Mouse (Mus musculus): ENCODE data around the gene Snx29. TPM values are rescaled to one million over a fixed set of nuclear protein-coding genes. Genes with fewer than 3 reads are reported as not detected.

The Snx29 gene
- total and polyA plus RNA-seq, 2 experiments: 2.0 to 10.3 TPM

DNA sequence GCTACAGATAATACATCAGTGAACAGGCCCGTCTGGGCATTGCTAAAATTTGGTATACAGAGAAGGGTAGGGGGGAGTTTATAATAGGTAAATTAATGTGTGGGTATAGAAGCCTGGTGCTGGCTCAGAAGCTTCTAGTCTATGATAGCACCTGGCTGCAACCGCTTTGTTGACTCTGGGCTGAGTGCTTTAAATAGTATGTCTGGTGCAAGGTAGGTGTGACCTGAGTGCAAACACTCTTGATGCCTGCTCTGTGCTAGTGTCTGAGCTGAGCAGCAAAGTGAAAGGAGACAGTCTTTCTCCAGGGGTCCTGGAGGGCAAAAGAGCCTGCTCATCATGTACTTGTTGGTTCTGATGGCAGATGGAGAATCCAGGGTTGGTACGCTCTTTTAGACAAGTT lies 150.8 kb downstream of the Snx29 start:
- Histone ChIP-seq H3K4me1 (ENCODE audit: control insufficient read depth, insufficient read depth, low read length) (no peaks in the 10 kb centered on the region; the same call in 1 of the 2 replicates), H3K27ac (replicated peaks; ENCODE audit: insufficient read depth, low read depth, low read length) (no peak overlapping the region), H3K36me3 (ENCODE audit: control insufficient read depth, insufficient read depth, low read length) (peaks cover 5% of the 10 kb centered on the region; the same call in 1 of the 2 replicates), H3K9ac (ENCODE audit: low read depth, low read length) (no peak overlapping the region), H3K79me2 (ENCODE audit: control insufficient read depth, insufficient read depth, low read length) (no peaks in the 10 kb centered on the region), H3K4me3 (ENCODE audit: insufficient read depth, low read depth, low read length) (no peak overlapping the region), H3K27me3 (ENCODE audit: control insufficient read depth, insufficient read depth, low read length) (no peaks in the 10 kb centered on the region)
- no peak for DNase-seq (ENCODE audit: extremely low read depth, low read depth, low spot score)
- 90% methylated on average over 3 of the region's 3 CpGs for WGBS
- TF ChIP-seq CTCF (IDR thresholded peaks at IDR 0.05; ENCODE audit: low read depth, low read length): no peak
- no peak for TF ChIP-seq POLR2A (IDR thresholded peaks at IDR 0.05; ENCODE audit: extremely low read depth, insufficient read depth, low read length)

DNA sequence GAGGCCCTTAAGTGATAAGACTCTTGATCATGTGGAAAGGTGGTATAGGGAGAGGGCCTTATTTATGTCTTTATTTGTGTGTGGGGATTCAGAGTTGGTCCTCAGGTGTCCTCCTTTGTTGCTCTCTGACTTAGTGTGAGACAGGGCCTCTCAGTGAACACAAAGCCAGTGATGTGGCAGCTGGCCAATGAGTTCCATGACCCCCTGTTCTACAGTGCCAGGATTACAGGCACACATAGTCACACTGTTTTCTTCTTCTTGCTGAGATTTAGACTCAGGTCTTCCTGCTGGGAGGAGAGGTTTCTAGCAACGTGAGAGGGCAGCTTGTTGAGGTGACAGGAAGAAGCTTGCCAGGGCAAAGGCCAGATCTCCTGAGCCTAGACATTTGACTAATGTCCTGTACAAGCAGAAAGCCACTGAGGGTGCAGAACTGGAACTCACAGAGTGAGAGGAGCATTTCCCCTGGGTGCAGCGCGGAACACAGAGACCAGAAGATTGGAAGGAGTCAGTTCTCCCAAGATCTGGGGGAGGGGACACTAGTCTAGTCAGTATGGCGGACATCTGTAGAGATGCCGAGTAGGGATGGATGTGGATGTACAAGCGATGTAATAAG lies 151.3 kb downstream of the Snx29 start:
- Histone ChIP-seq H3K9ac (ENCODE audit: low read depth, low read length) (no peak overlapping the region), H3K4me3 (ENCODE audit: insufficient read depth, low read depth, low read length) (no peak overlapping the region), H3K36me3 (ENCODE audit: control insufficient read depth, insufficient read depth, low read length) (peaks cover 7% of the 10 kb centered on the region; the same call in 1 of the 2 replicates), H3K4me1 (ENCODE audit: control insufficient read depth, insufficient read depth, low read length) (no peaks in the 10 kb centered on the region; the same call in 1 of the 2 replicates), H3K27ac (replicated peaks; ENCODE audit: insufficient read depth, low read depth, low read length) (no peak overlapping the region), H3K79me2 (ENCODE audit: control insufficient read depth, insufficient read depth, low read length) (no peaks in the 10 kb centered on the region), H3K27me3 (ENCODE audit: control insufficient read depth, insufficient read depth, low read length) (no peaks in the 10 kb centered on the region)
- 84% methylated on average over 6 of the region's 6 CpGs for WGBS
- TF ChIP-seq POLR2A (IDR thresholded peaks at IDR 0.05; ENCODE audit: extremely low read depth, insufficient read depth, low read length): no peak
- TF ChIP-seq CTCF (IDR thresholded peaks at IDR 0.05; ENCODE audit: low read depth, low read length): no peak
- no peak for DNase-seq (ENCODE audit: extremely low read depth, low read depth, low spot score)

DNA sequence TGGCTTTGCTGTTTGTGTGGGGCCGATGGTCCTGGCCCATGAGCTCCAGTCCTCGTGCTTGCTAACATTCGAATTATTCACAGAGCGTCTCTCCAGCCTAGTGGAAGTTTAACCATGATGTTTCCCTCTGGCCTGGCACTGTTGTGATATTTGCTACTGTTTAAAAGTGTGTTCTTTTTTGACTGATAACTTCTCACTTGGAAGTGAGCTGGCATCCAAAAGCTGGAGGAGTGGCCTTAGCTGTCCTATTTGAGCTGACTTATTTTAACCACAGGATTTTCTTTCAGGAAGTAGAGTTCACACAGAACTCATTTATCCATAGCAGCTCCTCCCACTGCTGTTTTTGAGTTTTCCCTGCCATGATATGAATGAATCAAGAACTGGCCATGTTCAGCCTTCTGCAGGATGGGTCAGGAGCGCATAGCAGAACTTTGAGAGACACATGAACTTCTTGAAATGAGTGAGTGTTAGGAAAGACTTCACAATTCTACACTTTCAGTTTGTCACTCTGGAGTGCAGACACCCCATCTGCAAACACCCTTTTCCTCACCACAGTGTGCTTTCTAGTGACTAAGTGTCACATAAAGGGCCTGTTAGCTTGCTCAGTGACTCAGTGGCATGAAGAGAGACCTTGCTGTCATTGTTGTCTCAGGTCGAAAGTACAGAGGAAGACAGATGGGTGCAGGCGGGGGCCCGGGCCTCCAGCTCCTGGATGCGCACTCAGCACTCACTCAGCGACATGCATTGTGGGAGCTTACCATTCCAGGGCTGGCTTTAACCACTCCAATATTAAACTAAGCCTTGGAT lies 152.6 kb downstream of the Snx29 start:
- Histone ChIP-seq H3K27ac (replicated peaks; ENCODE audit: insufficient read depth, low read depth, low read length) (no peak overlapping the region), H3K4me3 (ENCODE audit: insufficient read depth, low read depth, low read length) (no peak overlapping the region), H3K9ac (ENCODE audit: low read depth, low read length) (no peak overlapping the region), H3K27me3 (ENCODE audit: control insufficient read depth, insufficient read depth, low read length) (no peaks in the 10 kb centered on the region), H3K4me1 (ENCODE audit: control insufficient read depth, insufficient read depth, low read length) (no peaks in the 10 kb centered on the region), H3K79me2 (ENCODE audit: control insufficient read depth, insufficient read depth, low read length) (no peaks in the 10 kb centered on the region), H3K36me3 (ENCODE audit: control insufficient read depth, insufficient read depth, low read length) (peaks cover 7% of the 10 kb centered on the region; the same call in 1 of the 2 replicates)
- no peak for DNase-seq (ENCODE audit: extremely low read depth, low read depth, low spot score)
- 67% methylated on average over 10 of the region's 10 CpGs for WGBS
- TF ChIP-seq POLR2A (IDR thresholded peaks at IDR 0.05; ENCODE audit: extremely low read depth, insufficient read depth, low read length) (no peak), CTCF (IDR thresholded peaks at IDR 0.05; ENCODE audit: low read depth, low read length) (no peak)

DNA sequence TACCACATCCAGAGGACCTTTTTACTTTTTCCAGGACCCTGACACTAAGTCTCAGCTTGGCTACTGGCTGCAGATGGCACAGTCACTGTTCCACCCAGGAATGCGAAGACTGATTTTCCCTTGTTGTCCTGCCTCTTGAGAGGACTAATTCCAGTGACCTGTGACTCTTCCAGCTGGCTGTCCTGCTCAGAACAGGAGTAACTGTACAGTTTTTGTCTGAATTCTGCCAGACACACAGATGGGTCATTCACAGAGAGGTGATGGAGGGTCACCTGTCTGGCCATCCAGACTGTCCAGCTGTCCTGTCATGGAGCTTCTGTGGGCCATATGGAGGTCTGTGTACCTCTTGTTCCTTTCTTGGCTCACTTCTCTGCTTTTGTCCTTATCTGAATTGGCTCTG lies 153.6 kb downstream of the Snx29 start:
- H3K4me1 ChIP-seq (ENCODE audit: control insufficient read depth, insufficient read depth, low read length): no peaks in the 10 kb centered on the region
- DNase-seq (ENCODE audit: extremely low read depth, low read depth, low spot score): no peak
- no peak overlapping the region for H3K27ac ChIP-seq (replicated peaks; ENCODE audit: insufficient read depth, low read depth, low read length)
- no peaks in the 10 kb centered on the region for H3K79me2 ChIP-seq (ENCODE audit: control insufficient read depth, insufficient read depth, low read length)
- H3K9ac ChIP-seq (ENCODE audit: low read depth, low read length): no peak overlapping the region
- TF ChIP-seq POLR2A (IDR thresholded peaks at IDR 0.05; ENCODE audit: extremely low read depth, insufficient read depth, low read length) (no peak), CTCF (IDR thresholded peaks at IDR 0.05; ENCODE audit: low read depth, low read length) (no peak)
- WGBS: 100% methylated on average over 1 of the region's 1 CpGs
- H3K36me3 ChIP-seq (ENCODE audit: control insufficient read depth, insufficient read depth, low read length): peaks cover 9% of the 10 kb centered on the region; the same call in 1 of the 2 replicates
- no peak overlapping the region for H3K4me3 ChIP-seq (ENCODE audit: insufficient read depth, low read depth, low read length)
- no peaks in the 10 kb centered on the region for H3K27me3 ChIP-seq (ENCODE audit: control insufficient read depth, insufficient read depth, low read length)

DNA sequence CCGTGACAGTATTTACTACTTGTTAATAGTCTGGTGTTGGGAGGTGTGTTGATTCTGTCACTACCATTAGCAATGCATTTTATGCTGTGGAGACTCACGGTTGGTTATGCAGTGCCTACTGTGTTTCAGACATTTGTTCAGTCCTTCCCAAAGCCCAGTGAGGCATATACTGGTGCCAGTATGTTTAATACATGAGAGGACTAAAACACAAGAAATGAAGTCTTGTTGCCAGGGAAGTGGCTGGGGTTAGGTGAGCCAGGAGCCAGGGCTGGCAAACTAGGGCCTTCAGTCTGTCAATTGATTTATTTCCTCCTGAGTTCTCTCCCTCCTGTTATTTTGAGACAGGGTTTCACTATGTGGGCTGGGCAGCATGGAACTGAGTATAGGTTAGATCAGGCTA lies 154.3 kb downstream of the Snx29 start:
- H3K27me3 ChIP-seq (ENCODE audit: control insufficient read depth, insufficient read depth, low read length): no peaks in the 10 kb centered on the region
- H3K4me1 ChIP-seq (ENCODE audit: control insufficient read depth, insufficient read depth, low read length): no peaks in the 10 kb centered on the region
- peaks cover 9% of the 10 kb centered on the region; the same call in 1 of the 2 replicates for H3K36me3 ChIP-seq (ENCODE audit: control insufficient read depth, insufficient read depth, low read length)
- 94% methylated on average over 2 of the region's 2 CpGs for WGBS
- no peak overlapping the region for H3K4me3 ChIP-seq (ENCODE audit: insufficient read depth, low read depth, low read length)
- no peak for DNase-seq (ENCODE audit: extremely low read depth, low read depth, low spot score)
- H3K79me2 ChIP-seq (ENCODE audit: control insufficient read depth, insufficient read depth, low read length): no peaks in the 10 kb centered on the region
- H3K9ac ChIP-seq (ENCODE audit: low read depth, low read length): no peak overlapping the region
- TF ChIP-seq CTCF (IDR thresholded peaks at IDR 0.05; ENCODE audit: low read depth, low read length) (no peak), POLR2A (IDR thresholded peaks at IDR 0.05; ENCODE audit: extremely low read depth, insufficient read depth, low read length) (no peak)
- H3K27ac ChIP-seq (replicated peaks; ENCODE audit: insufficient read depth, low read depth, low read length): no peak overlapping the region

DNA sequence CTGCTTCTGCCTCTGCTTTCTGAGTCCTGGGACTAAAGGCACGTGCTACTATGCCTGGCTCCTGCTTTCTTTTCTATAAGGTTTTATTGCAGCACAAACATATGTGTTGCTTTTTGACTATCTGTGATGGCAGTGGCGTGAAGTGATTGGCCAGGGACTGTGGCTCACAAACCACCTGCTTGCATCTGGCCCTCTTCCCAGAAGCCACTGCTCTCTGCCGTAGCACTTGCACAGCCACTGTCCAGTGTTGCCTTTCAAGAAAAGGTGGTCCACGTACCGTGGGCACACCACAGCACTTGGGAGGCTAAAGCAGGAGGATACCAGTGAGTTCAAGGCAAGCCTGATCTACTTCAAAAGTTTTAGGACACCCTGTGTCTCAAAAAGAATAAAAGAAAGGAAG lies 154.9 kb downstream of the Snx29 start:
- Histone ChIP-seq H3K9ac (ENCODE audit: low read depth, low read length) (no peak overlapping the region), H3K27ac (replicated peaks; ENCODE audit: insufficient read depth, low read depth, low read length) (no peak overlapping the region), H3K36me3 (ENCODE audit: control insufficient read depth, insufficient read depth, low read length) (peaks cover 9% of the 10 kb centered on the region), H3K4me1 (ENCODE audit: control insufficient read depth, insufficient read depth, low read length) (no peaks in the 10 kb centered on the region), H3K79me2 (ENCODE audit: control insufficient read depth, insufficient read depth, low read length) (no peaks in the 10 kb centered on the region), H3K27me3 (ENCODE audit: control insufficient read depth, insufficient read depth, low read length) (no peaks in the 10 kb centered on the region), H3K4me3 (ENCODE audit: insufficient read depth, low read depth, low read length) (no peak overlapping the region)
- DNase-seq (ENCODE audit: extremely low read depth, low read depth, low spot score): no peak
- 94% methylated on average over 5 of the region's 5 CpGs for WGBS
- TF ChIP-seq POLR2A (IDR thresholded peaks at IDR 0.05; ENCODE audit: extremely low read depth, insufficient read depth, low read length) (no peak), CTCF (IDR thresholded peaks at IDR 0.05; ENCODE audit: low read depth, low read length) (no peak)
